Mouse (Mus musculus) testis, postnatal 10 days (tissue): ENCODE measurements around the gene Gcc2.
"Not testable (repeated sequence)": the region's sequence is repeated elsewhere in the genome, so short reads cannot be mapped to it uniquely, and the experiment has no call there.

Source experiments
- DNase-seq: peaks from one replicate; pipeline ENCODE4 v3.0.0; 2021; ENCODE audit warnings: low spot score

Gene Gcc2

GRCm38 (mm10) chr10:58255213-58255892 lies at the start of gene Gcc2:
Gene Gcc2 (plus strand): TSS chr10:58255497.
- peak; percentile 93 for DNase-seq

GRCm38 (mm10) chr10:58205986-58206385 lies 49.3 kb upstream of the Gcc2 start:
- no peak for DNase-seq

- no peak for DNase-seq
Observed at GRCm38 (mm10) chr10:58206639-58207404, 48.5 kb upstream of the Gcc2 start.

GRCm38 (mm10) chr10:58209710-58210467 lies 45.4 kb upstream of the Gcc2 start:
- DNase-seq = no peak

DNA sequence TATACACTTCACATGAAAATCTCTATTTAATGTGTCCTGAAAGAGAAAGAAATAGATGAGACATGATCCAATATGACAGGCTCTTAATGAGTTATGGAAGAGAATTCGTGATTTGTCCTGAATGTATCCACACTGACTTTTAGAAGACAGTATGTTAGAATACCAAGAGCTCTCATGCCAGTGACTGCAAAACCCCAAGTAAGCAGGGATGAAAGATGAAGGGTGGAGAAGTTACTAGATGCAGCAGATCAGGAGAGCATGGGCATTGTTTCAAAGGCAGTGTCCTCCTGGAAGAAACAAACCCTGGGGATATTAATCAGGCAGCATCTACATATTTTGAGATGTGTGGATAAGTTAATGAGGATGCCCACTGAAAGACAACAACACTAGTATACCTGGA lies 44.8 kb upstream of the Gcc2 start:
- DNase-seq = no peak

DNA sequence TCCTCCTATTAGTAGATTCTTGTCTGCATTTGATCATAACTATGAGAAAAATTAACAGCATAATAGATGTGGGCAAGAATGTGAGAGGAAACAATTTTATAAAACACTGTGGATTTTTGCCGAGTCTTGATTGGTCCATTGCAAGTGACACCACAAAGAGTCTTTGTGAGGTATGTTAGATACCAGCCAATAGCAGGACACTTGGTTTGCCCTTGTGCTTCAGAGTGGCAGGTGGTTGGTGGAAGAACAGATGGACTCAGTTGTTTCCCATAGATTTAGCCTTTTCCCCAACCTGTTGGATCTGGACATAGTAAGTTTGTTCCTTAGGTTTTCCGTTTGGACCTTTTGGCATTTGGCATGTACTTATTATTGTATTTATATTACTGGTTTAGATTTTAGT lies 44.1 kb upstream of the Gcc2 start:
- DNase-seq = no peak

- DNase-seq = peak; percentile 56
Observed at GRCm38 (mm10) chr10:58212230-58212629, 43.1 kb upstream of the Gcc2 start.

DNA sequence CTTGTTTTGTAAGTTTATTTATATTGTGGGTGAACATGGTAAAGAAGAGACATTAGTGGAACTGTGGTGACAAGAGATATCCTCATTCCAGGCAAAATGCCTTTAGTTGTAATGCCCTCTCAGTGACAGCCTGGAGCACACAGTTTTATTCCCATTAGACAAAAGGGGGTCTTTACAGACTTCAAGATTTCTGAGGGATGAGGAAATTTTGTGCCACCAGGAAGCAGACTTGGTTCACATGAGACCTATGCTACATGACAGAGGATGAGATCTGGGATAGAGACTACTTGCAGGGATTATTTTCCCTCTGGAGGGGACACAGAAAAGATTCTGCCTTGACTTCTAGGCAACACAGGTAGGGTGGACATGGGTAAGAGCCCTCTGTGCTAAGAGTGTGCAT lies 40.8 kb upstream of the Gcc2 start:
- DNase-seq = no peak

GRCm38 (mm10) chr10:58214934-58215333 lies 40.4 kb upstream of the Gcc2 start:
- no peak for DNase-seq

GRCm38 (mm10) chr10:58215353-58215752 lies 39.9 kb upstream of the Gcc2 start:
- DNase-seq = no peak

DNA sequence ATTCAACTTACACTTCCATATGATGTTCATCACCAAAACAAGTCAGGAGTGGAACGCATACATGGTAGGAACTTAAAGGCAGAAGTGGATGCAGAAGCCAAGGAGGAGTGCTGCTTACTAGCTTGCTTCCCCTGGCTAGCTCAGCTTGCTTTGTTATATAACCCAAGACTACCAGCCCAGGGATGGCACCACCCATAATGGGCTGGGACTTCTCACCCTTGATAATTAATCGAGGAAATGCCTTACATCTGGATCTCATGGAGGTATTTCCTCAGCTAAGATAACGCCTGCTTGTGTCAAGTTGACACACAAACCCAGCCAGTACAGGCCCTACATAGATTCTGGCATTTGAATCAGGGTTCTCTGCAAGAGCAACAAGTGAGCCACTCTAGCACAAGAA lies 37.9 kb upstream of the Gcc2 start:
- DNase-seq = no peak

DNA sequence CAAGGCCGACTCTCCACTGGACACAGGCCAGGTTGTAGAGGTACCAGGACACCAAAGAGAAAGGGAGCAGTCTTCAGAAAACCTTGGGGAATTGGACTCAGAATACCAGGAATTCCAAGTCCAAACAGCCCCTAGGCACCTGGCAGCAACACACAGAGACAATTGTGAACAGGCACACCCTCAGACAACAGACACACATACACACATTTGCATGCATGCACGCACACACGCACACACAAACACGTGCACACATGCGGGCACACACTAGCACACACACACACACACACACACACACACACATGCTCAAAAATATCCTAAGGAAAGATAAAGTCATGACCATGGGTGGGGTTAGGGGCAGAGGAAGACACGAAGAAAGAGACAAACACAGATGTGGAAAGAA lies 34.6 kb upstream of the Gcc2 start:
- peak; percentile 78 for DNase-seq

DNA sequence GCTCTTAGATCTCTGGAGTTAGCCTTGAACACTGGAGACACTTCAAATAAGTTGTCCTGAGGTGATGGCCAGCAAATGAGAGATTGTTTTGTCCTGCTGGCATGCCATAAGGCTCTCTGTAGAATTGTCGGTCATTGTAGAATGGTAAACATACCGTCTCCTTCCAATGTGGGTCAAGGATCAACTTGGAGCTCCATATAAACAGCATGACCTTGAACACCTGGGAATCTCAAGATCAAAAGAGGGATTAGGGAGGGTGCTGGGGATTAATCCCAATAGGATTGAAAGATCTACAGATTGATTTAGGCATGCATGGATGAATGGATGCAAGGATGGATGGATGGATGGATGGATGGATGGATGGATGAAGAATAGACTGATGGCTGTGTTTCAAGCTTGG lies 33.7 kb upstream of the Gcc2 start:
- peak; percentile 55 for DNase-seq

- DNase-seq = not testable (repeated sequence)
Observed at GRCm38 (mm10) chr10:58223161-58223560, 32.1 kb upstream of the Gcc2 start.

DNA sequence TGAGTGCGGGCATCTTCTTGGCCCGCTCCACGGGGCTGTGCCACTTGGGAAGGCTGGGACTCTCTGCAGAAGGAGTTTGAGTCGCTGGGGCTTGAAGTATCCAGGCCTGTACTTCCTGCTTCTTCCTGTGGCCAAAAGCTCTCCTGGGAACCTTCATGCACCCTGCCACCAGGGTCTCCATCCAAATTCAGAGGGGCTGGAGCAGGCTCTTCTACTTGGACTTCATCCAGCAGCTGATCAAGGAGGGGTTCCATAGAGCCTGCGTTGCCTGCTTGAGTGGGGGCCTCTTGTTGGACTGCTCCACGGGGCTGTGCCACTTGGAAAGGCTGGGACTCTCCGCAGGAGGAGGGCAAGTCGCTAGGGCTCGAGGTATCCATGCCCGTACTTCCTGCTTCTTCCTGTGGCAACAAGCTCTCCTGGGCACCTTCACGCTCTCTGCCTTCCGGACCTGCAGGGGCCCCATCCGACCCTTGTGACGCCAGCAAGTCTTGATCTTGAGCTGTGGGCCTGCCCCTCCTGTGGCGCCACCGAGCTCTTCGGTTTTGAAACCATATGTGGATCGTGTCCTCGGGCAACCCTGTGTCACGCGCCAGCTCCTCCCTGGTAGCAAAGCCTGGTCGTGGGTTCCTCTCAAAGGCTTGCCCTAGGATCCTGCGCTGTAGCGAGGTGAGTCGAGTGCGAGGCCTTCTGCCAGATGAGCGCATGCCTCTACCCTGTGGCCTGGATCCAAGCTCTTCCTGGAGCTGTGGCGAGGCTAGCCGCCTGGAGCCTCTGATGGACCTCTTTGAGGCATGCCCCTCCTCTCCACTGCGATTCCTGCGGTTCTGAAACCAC lies 31.1 kb upstream of the Gcc2 start:
- peak; percentile 93 for DNase-seq

DNA sequence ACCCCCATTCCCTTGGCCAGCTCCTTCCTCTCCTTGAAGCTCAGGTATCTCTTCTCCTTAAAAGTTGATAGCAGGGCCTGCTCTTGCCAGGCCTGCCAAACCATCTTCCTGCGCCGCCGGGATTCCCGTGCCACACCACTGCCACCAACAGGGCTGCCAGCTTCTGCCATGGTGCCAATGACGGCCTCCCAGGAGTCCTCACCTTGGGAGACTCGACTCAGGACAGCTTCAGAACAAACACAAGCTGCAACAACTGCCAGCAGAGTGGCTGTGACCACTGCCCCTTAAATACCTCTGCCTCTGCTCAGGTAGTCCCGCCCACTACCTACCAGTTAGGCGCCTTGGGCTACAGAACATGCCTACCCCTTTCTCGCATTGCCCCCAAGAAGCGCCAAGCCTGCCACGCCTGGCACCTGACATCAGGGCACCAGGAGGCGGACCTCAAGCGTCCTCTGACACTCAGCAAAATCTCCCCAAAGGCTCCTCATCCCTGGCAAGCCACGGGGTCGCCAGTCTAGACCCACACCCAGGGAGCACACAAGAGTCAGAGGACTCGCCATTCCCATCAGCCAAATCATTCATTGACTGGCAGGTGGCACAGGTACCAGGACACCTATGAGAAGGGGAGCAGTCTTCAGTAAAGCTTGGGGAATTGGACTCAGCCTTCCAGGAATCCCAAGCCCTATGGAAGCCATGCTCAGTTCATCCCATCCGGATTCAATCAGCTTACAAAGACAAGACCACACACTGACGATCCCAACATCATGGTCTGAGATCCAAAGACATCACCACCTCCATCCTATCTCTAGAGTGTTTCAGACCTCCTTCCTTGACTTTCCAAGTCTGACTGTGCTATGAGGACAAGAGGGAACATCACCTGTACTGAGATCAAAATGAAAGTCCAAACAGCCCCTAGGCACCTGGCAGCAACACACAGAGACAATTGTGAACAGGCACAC lies 30.2 kb upstream of the Gcc2 start, which contains the start of gene AW822073:
Gene AW822073 (minus strand): TSS at position 104 of the 959 bp plus-strand sequence.
- DNase-seq = peak; percentile 84

DNA sequence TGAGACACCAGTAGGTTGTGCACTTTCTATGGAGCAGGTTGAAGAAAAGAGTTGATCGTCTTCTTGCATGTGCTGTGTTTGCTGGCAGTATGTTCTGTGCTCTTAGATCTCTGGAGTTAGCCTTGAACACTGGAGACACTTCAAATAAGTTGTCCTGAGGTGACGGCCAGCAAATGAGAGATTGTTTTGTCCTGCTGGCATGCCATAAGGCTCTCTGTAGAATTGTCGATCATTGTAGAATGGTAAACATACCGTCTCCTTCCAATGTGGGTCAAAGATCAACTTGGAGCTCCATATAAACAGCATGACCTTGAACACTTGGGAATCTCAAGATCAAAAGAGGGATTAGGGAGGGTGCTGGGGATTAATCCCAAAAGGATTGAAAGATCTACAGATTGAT lies 28.9 kb upstream of the Gcc2 start:
- DNase-seq = peak; percentile 55

DNA sequence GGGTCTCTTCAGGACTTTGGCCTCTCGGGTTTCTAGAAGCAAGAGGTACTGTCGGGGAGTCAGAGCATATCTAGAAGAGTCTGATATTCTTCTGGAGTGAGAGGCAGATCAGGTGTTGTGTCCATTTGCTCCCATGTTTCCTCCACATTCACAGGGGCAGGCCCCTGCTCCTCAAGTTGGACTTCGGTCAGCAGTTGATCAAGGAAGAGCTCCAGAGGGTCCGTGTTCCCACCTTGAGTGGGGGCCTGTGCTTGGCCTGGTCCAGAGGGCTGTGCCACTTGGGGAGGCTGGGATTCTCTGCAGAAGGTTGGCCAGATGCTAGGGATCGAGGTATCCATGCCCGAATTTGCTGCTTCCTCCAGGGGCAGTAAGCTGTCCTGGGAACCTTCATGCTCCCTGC lies 27.5 kb upstream of the Gcc2 start:
- peak; percentile 64 for DNase-seq

DNA sequence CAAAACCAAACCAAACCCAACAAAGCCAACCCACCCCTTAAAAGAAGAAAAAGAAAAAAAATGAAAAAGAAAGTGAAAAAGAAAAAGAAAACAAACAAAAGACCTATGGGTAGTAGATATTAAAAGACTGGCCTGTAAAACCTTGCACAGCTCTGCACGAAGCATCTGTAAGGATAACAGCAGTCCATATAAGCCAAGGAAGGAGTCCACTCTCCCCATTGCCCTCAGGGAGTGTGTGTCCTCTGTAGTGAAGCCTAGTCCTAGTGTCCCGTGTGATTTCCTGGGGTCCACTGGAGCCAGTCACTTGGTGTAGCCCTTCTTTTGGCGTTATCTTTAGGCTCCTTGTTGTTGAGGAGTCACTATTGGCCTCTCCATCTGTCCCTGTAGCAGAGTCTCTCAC lies 25.3 kb upstream of the Gcc2 start:
- DNase-seq = not testable (repeated sequence)

DNA sequence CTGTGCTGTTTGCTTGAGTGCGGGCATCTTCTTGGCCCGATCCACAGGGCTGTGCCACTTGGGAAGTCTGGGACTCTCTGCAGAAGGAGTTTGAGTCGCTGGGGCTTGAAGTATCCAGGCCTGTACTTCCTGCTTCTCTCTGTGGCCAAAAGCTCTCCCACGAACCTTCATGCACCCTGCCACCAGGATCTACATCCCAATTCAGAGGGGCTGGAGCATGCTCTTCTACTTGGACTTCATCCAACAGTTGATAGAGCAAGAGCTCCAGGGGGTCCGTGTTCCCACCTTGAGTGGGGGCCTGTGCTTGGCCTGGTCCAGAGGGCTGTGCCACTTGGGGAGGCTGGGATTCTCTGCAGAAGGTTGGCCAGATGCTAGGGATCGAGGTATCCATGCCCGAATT lies 24.2 kb upstream of the Gcc2 start:
- DNase-seq = peak; percentile 81
